Mouse (Mus musculus) brain, embryonic 14.5 days (tissue): Measurements from ENCODE around the gene Spdye4a.

ENCODE experiments used
- CTCF ChIP-seq: fragments of 200-500 bp; IDR thresholded peaks from 2 replicates; pipeline ENCODE4 v1.5.1; 2012; ENCODE audit warnings: inconsistent platforms, mild to moderate bottlenecking, moderate library complexity, borderline replicate concordance; ENCODE audit not compliant: insufficient read depth, insufficient read length; ENCODE audit errors: extremely low read depth
- POLR2A ChIP-seq: fragments of 200-500 bp; IDR thresholded peaks from 2 replicates; pipeline ENCODE4 v1.6.1; 2012; ENCODE audit warnings: mild to moderate bottlenecking, inconsistent platforms, borderline replicate concordance; ENCODE audit not compliant: poor library complexity, insufficient read depth, insufficient read length, severe bottlenecking; ENCODE audit errors: extremely low read depth

GRCm38 (mm10) chr5:143205015-143205414, 21.7 kb downstream of the Spdye4a start:
- TF ChIP-seq CTCF = peak; percentile 24; the same call in 1 of the 2 replicates
- no peak for TF ChIP-seq POLR2A
